Mouse (Mus musculus) liver, embryonic 14.5 days (tissue): ENCODE results near the gene Ube2h. TPM values are rescaled to one million over a fixed set of nuclear protein-coding genes. Genes with fewer than 3 reads are reported as not detected.

Experiments
- ATAC-seq: fragments of 200-750 bp; cut with Nextera tagmentation; 2 replicates; pipeline ENCODE4 v1.8.0; 2017; ENCODE audit warnings: moderate number of reproducible peaks, mild to moderate bottlenecking, moderate library complexity; ENCODE audit not compliant: insufficient read depth
- DNase-seq, 3 experiments: peaks; one replicate each; pipeline ENCODE4 v3.0.0-alpha.2; 2012 to 2013; ENCODE audit warnings: low read depth in 3 of 3, low spot score in 3 of 3
- H3K27ac ChIP-seq: fragments of 300-500 bp; sonication (generic); 2 replicates; pipeline ENCODE4 v1.5.1; 2014; ENCODE audit warnings: moderate library complexity, mild to moderate bottlenecking, control low read depth, inconsistent platforms
- H3K27me3 ChIP-seq: fragments of 300-500 bp; sonication (generic); 2 replicates; pipeline ENCODE4 v1.6.1; 2014; ENCODE audit warnings: mild to moderate bottlenecking, low read length, moderate library complexity; ENCODE audit not compliant: control insufficient read depth, insufficient read depth
- H3K36me3 ChIP-seq: fragments of 300-500 bp; sonication (generic); replicated peaks from 2 replicates; pipeline ENCODE4 v1.6.1; 2014; ENCODE audit warnings: low read depth; ENCODE audit not compliant: control insufficient read depth, insufficient read depth
- H3K4me1 ChIP-seq, 2 experiments: fragments of 200-500 bp in 1 of 2; fragments of 300-500 bp in 1 of 2; sonication (generic) in 1 of 2; replicated peaks; 2 replicates each; pipeline ENCODE4 v1.6.1; 2012 to 2014; ENCODE audit warnings: antibody characterized with exemption in 1 of 2, inconsistent platforms in 1 of 2, low read length in 1 of 2; ENCODE audit not compliant: control insufficient read depth in 2 of 2, insufficient read depth in 2 of 2
- H3K4me2 ChIP-seq: fragments of 300-500 bp; sonication (generic); 2 replicates; pipeline ENCODE4 v1.6.1; 2014; ENCODE audit warnings: low read depth, mild to moderate bottlenecking, control low read depth, moderate library complexity
- H3K4me3 ChIP-seq, 2 experiments: fragments of 200-500 bp in 1 of 2; fragments of 300-500 bp in 1 of 2; sonication (generic) in 1 of 2; 2 replicates each; pipeline ENCODE4 v1.5.1; 2012 to 2014; ENCODE audit warnings: low read depth in 2 of 2, low read length in 2 of 2, mild to moderate bottlenecking in 2 of 2, control low read depth in 1 of 2, inconsistent platforms in 1 of 2, moderate library complexity in 1 of 2; ENCODE audit not compliant: insufficient read depth in 1 of 2
- H3K9ac ChIP-seq: fragments of 300-500 bp; sonication (generic); replicated peaks from 2 replicates; pipeline ENCODE4 v1.6.1; 2014; ENCODE audit warnings: mild to moderate bottlenecking, control low read depth, moderate library complexity
- H3K9me3 ChIP-seq: fragments of 300-500 bp; sonication (generic); 2 replicates; pipeline ENCODE4 v1.6.1; 2016; ENCODE audit warnings: low read length, mixed read lengths; ENCODE audit not compliant: control insufficient read depth
- CTCF ChIP-seq: IDR thresholded peaks from 2 replicates; pipeline ENCODE4 v1.5.1; 2016; ENCODE audit warnings: antibody characterized with exemption, low read depth, control low read depth
- EP300 ChIP-seq: IDR thresholded peaks from 2 replicates; pipeline ENCODE4 v1.6.1; 2016; ENCODE audit warnings: antibody characterized with exemption, low read depth
- WGBS: fragments of 180-500 bp; shearing (Covaris S2); extraction: QIAGEN DNeasy Blood & Tissue Kit; methylation state at CpG from one replicate; pipeline ENCODE4 v1.1.7; 2014; ENCODE audit not compliant: insufficient replicate concordance; 5-methylcytosine and 5-hydroxymethylcytosine counted together
- polyA plus RNA-seq, 2 experiments: library from polyadenylated mRNA; depleted of rRNA in 1 of 2; stranded (reverse) in 1 of 2; unstranded in 1 of 2; fragments of >200 nt; fragmentation: Nextera tagmentation in 1 of 2; extraction: Ambion mirVana in 1 of 2; gene quantifications; 2 replicates each; pipeline versions ENCODE4 v1.2.1 to v1.2.3; 2012 to 2014

Ube2h gene
- polyA plus RNA-seq, 2 experiments, result 18.7 to 27.4 TPM

- Histone ChIP-seq H3K9ac (no peak overlapping the region), H3K27me3 (no peaks in the 10 kb centered on the region), H3K27ac (no peak overlapping the region), H3K36me3 (peaks cover 9% of the 10 kb centered on the region), H3K4me3 (no peak overlapping the region), H3K9me3 (no peaks in the 10 kb centered on the region), H3K4me1 (no peaks in the 10 kb centered on the region), H3K4me2 (no peak overlapping the region)
- ATAC-seq (no peak), DNase-seq (no peak)
- 70% methylated on average over 9 of the region's 9 CpGs for WGBS
- TF ChIP-seq EP300, result no peak
- no peak for TF ChIP-seq CTCF
These were observed 60.9 kb downstream of the Ube2h start for GRCm38 (mm10) chr6:30243347-30244007.

- WGBS, result 63% methylated on average over 4 of the region's 4 CpGs
- no peak overlapping the region for H3K27ac ChIP-seq
These were observed 61.4 kb downstream of the Ube2h start for GRCm38 (mm10) chr6:30242928-30243327.

GRCm38 (mm10) chr6:30240105-30240504 is 64.2 kb downstream of the Ube2h start:
- DNase-seq, result no peak
- Histone ChIP-seq H3K4me3 (no peak overlapping the region), H3K4me2 (no peak overlapping the region), H3K27me3 (no peaks in the 10 kb centered on the region), H3K4me1 (no peaks in the 10 kb centered on the region), H3K27ac (no peak overlapping the region), H3K9me3 (no peaks in the 10 kb centered on the region), H3K9ac (no peak overlapping the region), H3K36me3 (peaks cover 9% of the 10 kb centered on the region)
- 78% methylated on average over 7 of the region's 7 CpGs for WGBS
- ATAC-seq, result no peak
- no peak for TF ChIP-seq EP300
- TF ChIP-seq CTCF, result no peak

More at GRCm38 (mm10) chr6:30242928-30243327, 61.4 kb downstream of the Ube2h start:
- H3K4me1 ChIP-seq, result no peaks in the 10 kb centered on the region
- H3K4me2 ChIP-seq, result no peak overlapping the region
- no peaks in the 10 kb centered on the region for H3K9me3 ChIP-seq
- no peaks in the 10 kb centered on the region for H3K27me3 ChIP-seq
- peaks cover 9% of the 10 kb centered on the region for H3K36me3 ChIP-seq
- no peak for TF ChIP-seq CTCF
- TF ChIP-seq EP300, result no peak
- DNase-seq, result no peak
- ATAC-seq, result no peak
- no peak overlapping the region for H3K9ac ChIP-seq
- H3K4me3 ChIP-seq, result no peak overlapping the region

- DNase-seq (no peak), ATAC-seq (no peak)
- H3K36me3 ChIP-seq, result peaks cover 9% of the 10 kb centered on the region
- no peaks in the 10 kb centered on the region for H3K9me3 ChIP-seq
- WGBS, result 64% methylated on average over 6 of the region's 6 CpGs
- H3K27me3 ChIP-seq, result no peaks in the 10 kb centered on the region
- H3K9ac ChIP-seq, result no peak overlapping the region
- TF ChIP-seq EP300, result no peak
- TF ChIP-seq CTCF, result no peak
- H3K27ac ChIP-seq, result no peak overlapping the region
- no peak overlapping the region for H3K4me3 ChIP-seq
- H3K4me1 ChIP-seq, result no peaks in the 10 kb centered on the region
- H3K4me2 ChIP-seq, result no peak overlapping the region
These were observed 65.1 kb downstream of the Ube2h start for GRCm38 (mm10) chr6:30239207-30239606.

GRCm38 (mm10) chr6:30238079-30238478 is 66.3 kb downstream of the Ube2h start:
- H3K36me3 ChIP-seq, result peaks cover 9% of the 10 kb centered on the region
- WGBS, result 79% methylated on average over 2 of the region's 2 CpGs
- H3K4me1 ChIP-seq, result no peaks in the 10 kb centered on the region
- no peaks in the 10 kb centered on the region for H3K9me3 ChIP-seq
- ATAC-seq (no peak), DNase-seq (no peak)
- H3K9ac ChIP-seq, result no peak overlapping the region
- no peaks in the 10 kb centered on the region for H3K27me3 ChIP-seq
- no peak overlapping the region for H3K4me2 ChIP-seq
- no peak overlapping the region for H3K27ac ChIP-seq
- no peak overlapping the region for H3K4me3 ChIP-seq
- TF ChIP-seq CTCF (no peak), EP300 (no peak)
